In genomic region chr6:145125591-145126113, GRCm38 (mm10) we compare ENCODE assay signal across 10 mouse cellular contexts. TPM values are rescaled to one million over a fixed set of nuclear protein-coding genes. Genes with fewer than 3 reads are reported as not detected.
DNase-seq lines count a peak whose midpoint lies in the region; ATAC-seq and TF ChIP-seq lines count a peak whose summit lies in the region.
"Had no signal": no experiment of that assay in that cellular context is flagged by ENCODE, and none has a peak within 500 bp of the region (broad histone marks: within the 10 kb centered on the region; RNA-seq: fewer than 3 reads in every experiment).

No protein-coding gene starts in this region.

- H3K9me3 ChIP-seq in liver, embryonic 12.5 days (replicated peaks), result peaks cover 7% of the 10 kb centered on the region; the same call in 1 of the 2 replicates
- no peaks in the 10 kb centered on the region for H3K9me3 ChIP-seq in kidney, embryonic 16.5 days (ENCODE audit: low read length)
- H3K9me3 ChIP-seq: neural tube, embryonic 12.5 days had no signal

- ATAC-seq in liver, embryonic 12.5 days, result no peak
- ATAC-seq in kidney, embryonic 16.5 days (ENCODE audit: low FRiP score, low TSS enrichment), result peak; percentile 67

- H3K4me2 ChIP-seq in liver, embryonic 12.5 days, result no peak overlapping the region
- H3K4me2 ChIP-seq in kidney, embryonic 16.5 days (replicated peaks; ENCODE audit: low read depth, low read length), result no peak overlapping the region
- H3K4me2 ChIP-seq: neural tube, embryonic 12.5 days had no signal

- no peak for TF ChIP-seq POLR2A in brain, embryonic 14.5 days (IDR thresholded peaks at IDR 0.05; ENCODE audit: borderline replicate concordance, extremely low read depth, insufficient read depth, insufficient read length, poor library complexity, severe bottlenecking)

- DNase-seq in liver, result no peak
- peak; percentile 31 for DNase-seq in brain, embryonic 14.5 days (ENCODE audit: low read depth)
- peak; percentile 59 to 61 for DNase-seq in heart, adult 9 months (ENCODE audit: low spot score in 2 of 2)
- no peak for DNase-seq in testis, postnatal 14 days (ENCODE audit: low spot score)
- DNase-seq in lung, postnatal 4 days, result no peak
- DNase-seq in right cerebral cortex, postnatal 4 days, result no peak

- H3K36me3 ChIP-seq in liver, embryonic 12.5 days, result 0 out of 2 replicates have a peak, but pooled peaks cover 4% of the 10 kb centered on the region
- H3K36me3 ChIP-seq in kidney, embryonic 16.5 days (ENCODE audit: insufficient read depth, low read length), result no peaks in the 10 kb centered on the region
- H3K36me3 ChIP-seq: neural tube, embryonic 12.5 days had no signal

- TF ChIP-seq CTCF in brain, embryonic 14.5 days (IDR thresholded peaks at IDR 0.05; ENCODE audit: borderline replicate concordance, extremely low read depth, insufficient read depth, insufficient read length), result no peak

- peak overlapping the region; percentile 31; the same call in 1 of the 2 replicates for H3K9ac ChIP-seq in liver, embryonic 12.5 days
- H3K9ac ChIP-seq in kidney, embryonic 16.5 days (replicated peaks; ENCODE audit: low read length), result no peak overlapping the region
- H3K9ac ChIP-seq: neural tube, embryonic 12.5 days had no signal

- WGBS in liver, embryonic 12.5 days (ENCODE audit: insufficient replicate concordance), result 33% methylated on average over 7 of the region's 7 CpGs
- whole genome bisulfite sequencing in kidney, embryonic 16.5 days, result 34% methylated on average over 7 of the region's 7 CpGs

- 0 out of 2 replicates have a peak overlapping the region, but pooled peaks have one; percentile 16 for H3K27ac ChIP-seq in liver, embryonic 12.5 days
- H3K27ac ChIP-seq in kidney, embryonic 16.5 days (ENCODE audit: low read length), result peak overlapping the region; percentile 36; the same call in 1 of the 2 replicates
- H3K27ac ChIP-seq: neural tube, embryonic 12.5 days had no signal

- peaks cover 62% of the 10 kb centered on the region for H3K4me1 ChIP-seq in liver, embryonic 12.5 days
- peaks cover 21% of the 10 kb centered on the region for H3K4me1 ChIP-seq in kidney, embryonic 16.5 days (ENCODE audit: insufficient read depth, low read length)

- no peaks in the 10 kb centered on the region for H3K27me3 ChIP-seq in liver, embryonic 12.5 days (replicated peaks)
- no peaks in the 10 kb centered on the region for H3K27me3 ChIP-seq in kidney, embryonic 16.5 days (ENCODE audit: insufficient read depth, low read length)
- H3K27me3 ChIP-seq: neural tube, embryonic 12.5 days had no signal

- H3K4me3 ChIP-seq in liver, embryonic 12.5 days, result no peak overlapping the region
- H3K4me3 ChIP-seq in kidney, embryonic 16.5 days (ENCODE audit: low read length), result no peak overlapping the region
- H3K4me3 ChIP-seq: neural tube, embryonic 12.5 days had no signal

RNA-seq across cellular contexts. Expression of gene Lrmp, which starts 10.2 kb away (rescaled TPM):
- polyA plus RNA-seq in liver, embryonic 12.5 days (2016; fragmentation: Nextera tagmentation; extraction: Ambion mirVana), result 18.9 and 20.6 TPM in 2 replicates
- 1.0 and 1.2 TPM in 2 replicates for polyA plus RNA-seq in brain, embryonic 14.5 days (2012; rRNA removed)
- 1.2 and 1.8 TPM in 2 replicates for polyA plus RNA-seq in kidney, embryonic 16.5 days (2015; fragmentation: Nextera tagmentation; extraction: Ambion mirVana)

RNA-seq across cellular contexts. Expression of gene Bcat1, which starts 49.7 kb away (rescaled TPM):
- polyA plus RNA-seq in liver, embryonic 12.5 days (2016; fragmentation: Nextera tagmentation; extraction: Ambion mirVana), result 0.93 and 1.5 TPM in 2 replicates
- 14.2 and 34.6 TPM in 2 replicates for polyA plus RNA-seq in brain, embryonic 14.5 days (2012; rRNA removed)
- 7.1 and 9.2 TPM in 2 replicates for polyA plus RNA-seq in kidney, embryonic 16.5 days (2015; fragmentation: Nextera tagmentation; extraction: Ambion mirVana)
- polyA plus RNA-seq: liver, adult 2 months had no signal

Comparison
In these comparisons a context has a peak if more than half of its experiments do, and no peak if none do; other contexts are left out.
1. DNase-seq: peak in brain, embryonic 14.5 days (single experiment) and heart, adult 9 months (2 of 2); none in liver (single experiment), testis, postnatal 14 days (single experiment), lung, postnatal 4 days (0 of 2) and right cerebral cortex, postnatal 4 days (single experiment).